Mouse (Mus musculus) liver, postnatal 0 days (tissue): Measurements from ENCODE around the gene Armt1. TPM values are rescaled to one million over a fixed set of nuclear protein-coding genes. Genes with fewer than 3 reads are reported as not detected.

Experiments
- ATAC-seq: fragments of 200-750 bp; cut with Nextera tagmentation; 2 replicates; pipeline ENCODE4 v1.8.0; 2017; ENCODE audit warnings: mild to moderate bottlenecking, moderate library complexity
- DNase-seq: peaks from one replicate; pipeline ENCODE4 v3.0.0-alpha.2; 2016
- H3K27ac ChIP-seq: fragments of 300-500 bp; sonication (generic); 2 replicates; pipeline ENCODE4 v1.5.1; 2014; ENCODE audit warnings: antibody characterized with exemption, moderate library complexity, mild to moderate bottlenecking, low read depth
- H3K27me3 ChIP-seq: fragments of 300-500 bp; sonication (generic); 2 replicates; pipeline ENCODE4 v1.6.1; 2014; ENCODE audit warnings: low read length, control low read depth, mixed read lengths; ENCODE audit not compliant: insufficient read depth
- H3K36me3 ChIP-seq: fragments of 300-500 bp; sonication (generic); replicated peaks from 2 replicates; pipeline ENCODE4 v1.6.1; 2014; ENCODE audit warnings: mild to moderate bottlenecking, control low read depth, low read length, moderate library complexity, mixed read lengths; ENCODE audit not compliant: insufficient read depth
- H3K4me1 ChIP-seq: fragments of 300-500 bp; sonication (generic); 2 replicates; pipeline ENCODE4 v1.6.1; 2014; ENCODE audit warnings: antibody characterized with exemption, mild to moderate bottlenecking, control low read depth; ENCODE audit not compliant: insufficient read depth
- H3K4me2 ChIP-seq: fragments of 300-500 bp; sonication (generic); 2 replicates; pipeline ENCODE4 v1.6.1; 2014; ENCODE audit warnings: low read depth, mild to moderate bottlenecking, low read length, moderate library complexity, mixed read lengths
- H3K4me3 ChIP-seq: fragments of 300-500 bp; sonication (generic); 2 replicates; pipeline ENCODE4 v1.5.1; 2014; ENCODE audit warnings: low read depth, low read length
- H3K9ac ChIP-seq: fragments of 300-500 bp; sonication (generic); replicated peaks from 2 replicates; pipeline ENCODE4 v1.6.1; 2014; ENCODE audit warnings: mild to moderate bottlenecking, moderate library complexity
- H3K9me3 ChIP-seq: fragments of 300-500 bp; sonication (generic); 2 replicates; pipeline ENCODE4 v1.6.1; 2016; ENCODE audit warnings: mild to moderate bottlenecking, control low read depth, low read length, mixed read lengths
- CTCF ChIP-seq: sonication (generic); IDR thresholded peaks from 2 replicates; pipeline ENCODE4 v1.5.1; 2016; ENCODE audit warnings: antibody characterized with exemption, low read depth
- EP300 ChIP-seq: IDR thresholded peaks from 2 replicates; pipeline ENCODE4 v1.6.1; 2016; ENCODE audit warnings: antibody characterized with exemption, low read depth, mild to moderate bottlenecking
- WGBS: fragments of 180-500 bp; shearing (Covaris S2); extraction: QIAGEN DNeasy Blood & Tissue Kit; methylation state at CpG from one replicate; pipeline ENCODE4 v1.1.7; 2014; ENCODE audit not compliant: insufficient replicate concordance; 5-methylcytosine and 5-hydroxymethylcytosine counted together
- polyA plus RNA-seq: library from polyadenylated mRNA; unstranded; fragments of >200 nt; fragmentation: Nextera tagmentation; extraction: Ambion mirVana; gene quantifications from 2 replicates; pipeline ENCODE4 v1.2.1, GENCODE M21; 2015

Armt1 gene
- polyA plus RNA-seq, 1 experiment from 2014 or later = 12.3 TPM

DNA sequence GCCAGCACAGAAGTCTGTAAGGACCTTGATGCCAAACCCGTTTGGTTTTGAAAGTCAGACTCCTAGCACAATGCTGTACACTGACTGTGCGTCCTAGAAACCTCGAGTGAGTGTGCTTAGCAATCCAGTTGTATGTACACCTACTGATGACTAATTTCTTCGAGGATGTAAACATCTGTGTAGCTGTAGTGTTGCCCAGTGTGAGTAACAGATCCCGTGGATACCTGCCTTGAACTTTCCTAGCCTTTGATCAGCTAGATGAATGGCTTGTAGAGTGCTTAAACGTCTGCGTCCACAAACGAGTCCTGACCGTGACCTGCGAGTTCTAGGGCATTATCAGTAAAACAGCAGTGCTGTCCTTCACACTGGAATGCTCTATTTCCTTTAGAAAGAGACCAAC is 43.2 kb upstream of the Armt1 start:
- 13% methylated on average over 10 of the region's 10 CpGs for WGBS
- Histone ChIP-seq H3K4me2 (peak overlapping the region; percentile 97), H3K9ac (peak overlapping the region; percentile 93), H3K4me1 (peaks cover 45% of the 10 kb centered on the region), H3K27ac (peak overlapping the region; percentile 98), H3K27me3 (no peaks in the 10 kb centered on the region), H3K9me3 (no peaks in the 10 kb centered on the region), H3K4me3 (peak overlapping the region; percentile 90), H3K36me3 (0 out of 2 replicates have a peak, but pooled peaks cover 5% of the 10 kb centered on the region)
- no peak for ATAC-seq
- DNase-seq = no peak
- TF ChIP-seq CTCF (0 out of 2 replicates have a peak, but pooled peaks have one; percentile 1), EP300 (no peak)

DNA sequence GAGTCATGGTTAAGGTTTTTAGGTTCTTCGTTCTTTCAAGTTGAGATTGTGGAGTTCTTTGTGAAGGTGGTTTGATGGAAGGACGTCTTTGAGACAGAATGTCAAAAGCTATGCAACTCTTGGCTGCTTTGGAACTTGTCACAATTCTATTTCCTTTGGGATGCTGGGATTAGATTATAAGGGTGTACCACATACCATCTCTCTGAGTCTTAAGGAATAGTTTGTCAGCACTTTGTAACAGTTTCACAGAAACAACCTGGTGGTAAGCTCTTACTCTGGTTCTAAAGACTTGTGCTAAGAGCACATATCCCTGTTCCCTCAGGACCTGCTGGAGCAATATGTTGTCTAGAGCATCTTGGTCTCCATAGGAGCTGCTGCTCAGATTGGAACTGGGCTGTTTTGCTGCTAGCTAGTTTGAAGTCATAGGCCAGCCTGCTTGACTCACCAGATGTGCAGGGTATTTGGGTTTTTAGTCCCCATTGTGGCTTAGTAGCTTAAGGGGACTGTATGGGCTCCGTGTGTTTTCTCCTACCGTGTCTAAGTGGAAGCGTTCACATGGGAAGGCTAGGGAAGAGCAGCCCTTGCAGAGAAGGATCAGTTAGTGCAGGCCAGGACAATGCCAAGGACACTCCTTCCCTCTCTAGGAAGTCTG is 42.7 kb upstream of the Armt1 start:
- Histone ChIP-seq H3K9me3 (no peaks in the 10 kb centered on the region), H3K4me1 (peaks cover 45% of the 10 kb centered on the region), H3K9ac (peak overlapping the region; percentile 93), H3K27me3 (no peaks in the 10 kb centered on the region), H3K27ac (0 out of 2 replicates have a peak overlapping the region, but pooled peaks have one; percentile 5), H3K36me3 (0 out of 2 replicates have a peak, but pooled peaks cover 5% of the 10 kb centered on the region), H3K4me2 (peak overlapping the region; percentile 97), H3K4me3 (peak overlapping the region; percentile 90)
- 58% methylated on average over 5 of the region's 5 CpGs for WGBS
- DNase-seq = no peak
- TF ChIP-seq EP300 = no peak
- no peak for TF ChIP-seq CTCF
- ATAC-seq = no peak

DNA sequence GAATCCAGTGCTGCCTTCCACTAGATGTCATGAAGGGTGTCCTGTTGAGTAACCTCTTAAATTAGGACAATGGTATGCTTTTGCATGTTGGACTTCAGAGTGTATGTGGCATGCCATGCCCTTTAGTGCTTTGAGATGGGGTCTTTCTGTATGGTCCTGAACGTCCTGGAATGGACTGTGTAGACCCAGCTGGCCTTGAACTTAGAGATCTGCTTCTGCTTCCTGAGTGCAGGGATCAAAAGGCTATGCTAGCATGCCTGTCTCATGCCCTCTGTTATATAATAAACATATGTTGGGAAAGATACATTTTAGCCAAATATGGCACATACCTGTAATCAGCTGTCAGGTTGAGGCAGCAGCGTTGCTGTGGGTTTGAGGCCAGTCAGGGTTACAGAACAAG is 41.7 kb upstream of the Armt1 start:
- TF ChIP-seq CTCF (no peak), EP300 (no peak)
- Histone ChIP-seq H3K4me1 (peaks cover 37% of the 10 kb centered on the region), H3K27ac (no peak overlapping the region), H3K9ac (no peak overlapping the region), H3K4me3 (no peak overlapping the region), H3K9me3 (no peaks in the 10 kb centered on the region), H3K36me3 (0 out of 2 replicates have a peak, but pooled peaks cover 7% of the 10 kb centered on the region), H3K27me3 (no peaks in the 10 kb centered on the region), H3K4me2 (peak overlapping the region; percentile 97; the same call in 1 of the 2 replicates)
- ATAC-seq = no peak
- no peak for DNase-seq
- 50% methylated on average over 2 of the region's 2 CpGs for WGBS

DNA sequence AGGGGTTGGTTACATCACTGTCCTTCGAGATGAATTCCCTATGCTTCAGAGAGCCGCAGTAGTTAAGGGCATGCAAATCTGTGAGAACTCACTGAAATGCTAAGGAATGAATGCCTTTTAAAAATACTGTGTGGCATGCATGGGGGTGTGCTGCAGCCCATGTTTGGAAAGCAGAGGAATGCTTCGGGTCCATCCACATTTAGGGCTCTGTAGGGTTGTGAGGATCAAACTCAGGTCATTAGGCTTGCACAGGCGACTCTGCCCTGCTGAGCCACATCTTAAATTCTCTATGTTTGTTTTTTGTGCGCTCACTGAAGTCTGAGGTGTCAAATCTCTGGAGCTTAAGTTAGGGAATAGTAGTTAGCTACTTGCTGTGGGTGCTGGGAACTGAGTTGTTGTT is 41.2 kb upstream of the Armt1 start:
- 0 out of 2 replicates have a peak, but pooled peaks cover 7% of the 10 kb centered on the region for H3K36me3 ChIP-seq
- no peak for TF ChIP-seq EP300
- no peak for TF ChIP-seq CTCF
- H3K4me3 ChIP-seq = no peak overlapping the region
- ATAC-seq = no peak
- DNase-seq = no peak
- no peak overlapping the region for H3K27ac ChIP-seq
- peaks cover 34% of the 10 kb centered on the region for H3K4me1 ChIP-seq
- no peaks in the 10 kb centered on the region for H3K9me3 ChIP-seq
- whole genome bisulfite sequencing = 61% methylated on average over 5 of the region's 5 CpGs
- H3K27me3 ChIP-seq = no peaks in the 10 kb centered on the region
- no peak overlapping the region for H3K9ac ChIP-seq
- peak overlapping the region; percentile 3; the same call in 1 of the 2 replicates for H3K4me2 ChIP-seq

DNA sequence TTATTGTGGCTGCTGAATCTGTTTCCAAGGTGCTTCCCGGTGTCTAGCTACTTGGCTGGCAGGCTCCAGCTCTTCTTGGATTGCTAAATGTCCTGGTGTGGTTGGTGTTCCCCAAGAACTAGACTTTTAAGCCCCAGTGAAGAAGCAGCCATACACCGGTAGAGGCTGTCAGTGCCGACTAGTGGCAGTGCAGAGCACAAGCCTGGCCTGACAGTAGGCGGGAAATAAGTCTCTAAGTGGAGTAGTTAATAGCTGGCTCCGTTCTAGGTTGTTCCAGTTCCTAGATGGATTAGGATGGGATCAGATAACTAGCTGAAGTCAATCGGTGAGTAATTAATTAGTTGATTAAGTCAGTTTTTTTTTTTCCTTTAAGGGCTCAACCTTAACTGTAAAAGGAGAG is 40.4 kb upstream of the Armt1 start:
- H3K27ac ChIP-seq = 0 out of 2 replicates have a peak overlapping the region, but pooled peaks have one; percentile 13
- no peak for TF ChIP-seq EP300
- peak; percentile 66 for TF ChIP-seq CTCF
- peak; percentile 28 for DNase-seq
- peak overlapping the region; percentile 3; the same call in 1 of the 2 replicates for H3K4me2 ChIP-seq
- no peak overlapping the region for H3K4me3 ChIP-seq
- peaks cover 34% of the 10 kb centered on the region for H3K4me1 ChIP-seq
- no peak for ATAC-seq
- peaks cover 9% of the 10 kb centered on the region; the same call in 1 of the 2 replicates for H3K36me3 ChIP-seq
- no peaks in the 10 kb centered on the region for H3K27me3 ChIP-seq
- H3K9ac ChIP-seq = no peak overlapping the region
- no peaks in the 10 kb centered on the region for H3K9me3 ChIP-seq
- 44% methylated on average over 6 of the region's 6 CpGs for WGBS

DNA sequence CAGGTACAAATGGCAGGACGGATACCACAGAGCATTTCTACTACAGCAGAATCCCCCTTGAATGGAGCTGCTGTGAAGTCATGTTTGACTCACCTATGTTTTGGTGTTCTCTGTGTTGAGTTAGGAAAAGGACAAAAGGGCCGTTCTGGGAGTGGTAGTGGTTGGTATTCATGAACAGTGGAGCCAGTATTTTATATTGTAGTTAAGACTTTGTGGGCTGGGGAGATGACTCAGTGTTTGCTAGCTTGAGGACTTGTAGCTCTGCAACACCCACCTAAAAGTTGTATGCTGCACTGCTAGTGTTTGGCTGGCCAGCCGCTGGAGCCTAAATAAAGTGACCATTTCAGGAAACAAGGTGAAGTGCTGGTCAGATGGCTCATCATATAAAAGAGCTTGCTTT is 36.9 kb upstream of the Armt1 start:
- Histone ChIP-seq H3K27ac (no peak overlapping the region), H3K4me1 (peaks cover 18% of the 10 kb centered on the region), H3K27me3 (no peaks in the 10 kb centered on the region), H3K4me2 (no peak overlapping the region), H3K36me3 (peaks cover 15% of the 10 kb centered on the region; the same call in 1 of the 2 replicates), H3K9me3 (no peaks in the 10 kb centered on the region), H3K9ac (no peak overlapping the region), H3K4me3 (no peak overlapping the region)
- DNase-seq = no peak
- WGBS = 85% methylated on average over 3 of the region's 3 CpGs
- no peak for TF ChIP-seq EP300
- TF ChIP-seq CTCF = no peak
- no peak for ATAC-seq
